Mouse (Mus musculus) embryonic facial prominence, embryonic 11.5 days (tissue): ENCODE data around the gene Csf2ra. TPM values are rescaled to one million over a fixed set of nuclear protein-coding genes. Genes with fewer than 3 reads are reported as not detected.
A peak's percentile ranks its signal among the peaks of the same experiment; 100 is the strongest.
"Not testable (repeated sequence)": the region's sequence is repeated elsewhere in the genome, so short reads cannot be mapped to it uniquely, and the experiment has no call there.

ENCODE experiments used
- ATAC-seq: fragments of 200-750 bp; cut with Nextera tagmentation; replicated peaks from 2 replicates; pipeline ENCODE4 v1.8.0; 2017; ENCODE audit warnings: low read depth; ENCODE audit not compliant: insufficient number of reproducible peaks, low FRiP score, low TSS enrichment
- DNase-seq: peaks from one replicate; pipeline ENCODE4 v3.0.0-alpha.2; 2015; ENCODE audit warnings: low spot score
- H3K27ac ChIP-seq: fragments of 300-500 bp; sonication (generic); replicated peaks from 2 replicates; pipeline ENCODE4 v1.5.1; 2014; ENCODE audit warnings: mild to moderate bottlenecking, low read depth, low read length, control low read depth
- H3K27me3 ChIP-seq: fragments of 300-500 bp; sonication (generic); 2 replicates; pipeline ENCODE4 v1.6.1; 2014; ENCODE audit warnings: mild to moderate bottlenecking, low read length, moderate library complexity, mixed read lengths; ENCODE audit not compliant: control insufficient read depth, insufficient read depth
- H3K36me3 ChIP-seq: fragments of 300-500 bp; sonication (generic); replicated peaks from 2 replicates; pipeline ENCODE4 v1.6.1; 2014; ENCODE audit warnings: low read depth, mild to moderate bottlenecking, low read length, moderate library complexity, mixed read lengths; ENCODE audit not compliant: control insufficient read depth, insufficient read depth
- H3K4me1 ChIP-seq: fragments of 300-500 bp; sonication (generic); 2 replicates; pipeline ENCODE4 v1.6.1; 2014; ENCODE audit warnings: low read length, mixed read lengths; ENCODE audit not compliant: control insufficient read depth, insufficient read depth
- H3K4me2 ChIP-seq: fragments of 300-500 bp; sonication (generic); 2 replicates; pipeline ENCODE4 v1.6.1; 2014; ENCODE audit warnings: low read depth, mild to moderate bottlenecking, control low read depth, low read length, moderate library complexity
- H3K4me3 ChIP-seq: fragments of 300-500 bp; sonication (generic); 2 replicates; pipeline ENCODE4 v1.5.1; 2014; ENCODE audit warnings: low read depth, low read length, control low read depth
- H3K9ac ChIP-seq: fragments of 300-500 bp; sonication (generic); replicated peaks from 2 replicates; pipeline ENCODE4 v1.6.1; 2014; ENCODE audit warnings: mild to moderate bottlenecking, control low read depth, low read length
- H3K9me3 ChIP-seq: fragments of 300-500 bp; sonication (generic); replicated peaks from 2 replicates; pipeline ENCODE4 v1.6.1; 2016; ENCODE audit warnings: mild to moderate bottlenecking, low read length, inconsistent platforms, mixed read lengths; ENCODE audit not compliant: control insufficient read depth
- WGBS: fragments of 180-500 bp; shearing (Covaris S2); extraction: QIAGEN DNeasy Blood & Tissue Kit; methylation state at CpG from one replicate; pipeline ENCODE4 v1.1.7; 2014; 5-methylcytosine and 5-hydroxymethylcytosine counted together
- polyA plus RNA-seq: library from polyadenylated mRNA; unstranded; fragments of >200 nt; fragmentation: Nextera tagmentation; extraction: Ambion mirVana; gene quantifications from 2 replicates; pipeline ENCODE4 v1.2.1, GENCODE M21; 2014

Csf2ra gene
- polyA plus RNA-seq, 1 experiment from 2014 or later = 6.7 TPM

DNA sequence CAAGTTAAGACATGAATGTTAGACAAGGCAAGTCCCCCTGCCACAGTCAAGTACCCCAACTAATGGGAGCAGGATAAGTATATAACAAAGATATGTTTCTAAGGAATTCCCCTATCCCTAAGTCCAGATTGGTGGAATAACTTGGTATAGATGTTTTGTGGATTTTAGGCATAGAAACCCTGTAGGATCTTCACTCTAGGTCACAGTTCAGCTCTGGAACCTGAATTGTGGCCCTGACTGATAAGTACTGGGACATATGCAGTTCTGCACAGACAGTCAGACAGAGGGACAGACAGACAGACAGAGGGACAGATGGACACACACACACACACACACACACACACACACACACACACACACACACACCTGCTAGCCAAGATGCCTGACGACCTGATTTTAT is 36.0 kb upstream of the Csf2ra start:
- ATAC-seq = no peak
- DNase-seq = peak; percentile 40

DNA sequence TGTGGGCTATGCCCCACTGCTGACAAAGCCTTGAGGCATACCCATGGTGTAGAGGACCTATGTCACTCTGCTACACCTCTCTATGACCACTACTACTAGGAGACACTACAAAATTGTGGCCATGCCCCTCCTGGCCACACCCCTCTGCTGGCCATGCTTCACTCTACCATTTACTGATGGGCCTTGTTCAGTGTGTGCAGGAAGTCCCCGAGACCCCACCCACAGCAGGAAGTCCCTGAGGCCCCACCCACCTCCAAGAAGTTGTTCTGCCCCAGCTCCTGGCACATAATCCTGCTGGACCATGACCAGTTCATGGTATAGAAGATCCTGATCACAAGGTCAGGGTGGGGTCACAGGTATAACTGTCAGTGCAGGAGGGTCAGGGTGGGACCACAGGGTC is 33.0 kb upstream of the Csf2ra start:
- 81% methylated on average over 1 of the region's 1 CpGs for WGBS
- no peaks in the 10 kb centered on the region for H3K9me3 ChIP-seq
- ATAC-seq = no peak
- H3K27ac ChIP-seq = no peak overlapping the region
- DNase-seq = no peak
- H3K36me3 ChIP-seq = no peaks in the 10 kb centered on the region
- no peak overlapping the region for H3K9ac ChIP-seq
- H3K4me3 ChIP-seq = no peak overlapping the region
- no peak overlapping the region for H3K4me2 ChIP-seq
- no peaks in the 10 kb centered on the region for H3K4me1 ChIP-seq
- H3K27me3 ChIP-seq = no peaks in the 10 kb centered on the region

More for the DNA sequence above, 36.0 kb upstream of the Csf2ra start:
- no peaks in the 10 kb centered on the region for H3K9me3 ChIP-seq
- H3K4me1 ChIP-seq = no peaks in the 10 kb centered on the region
- no peak overlapping the region for H3K27ac ChIP-seq
- no peak overlapping the region for H3K4me3 ChIP-seq
- no peaks in the 10 kb centered on the region for H3K27me3 ChIP-seq
- H3K4me2 ChIP-seq = no peak overlapping the region
- no peak overlapping the region for H3K9ac ChIP-seq
- no peaks in the 10 kb centered on the region for H3K36me3 ChIP-seq
- WGBS = 85% methylated on average over 1 of the region's 1 CpGs

DNA sequence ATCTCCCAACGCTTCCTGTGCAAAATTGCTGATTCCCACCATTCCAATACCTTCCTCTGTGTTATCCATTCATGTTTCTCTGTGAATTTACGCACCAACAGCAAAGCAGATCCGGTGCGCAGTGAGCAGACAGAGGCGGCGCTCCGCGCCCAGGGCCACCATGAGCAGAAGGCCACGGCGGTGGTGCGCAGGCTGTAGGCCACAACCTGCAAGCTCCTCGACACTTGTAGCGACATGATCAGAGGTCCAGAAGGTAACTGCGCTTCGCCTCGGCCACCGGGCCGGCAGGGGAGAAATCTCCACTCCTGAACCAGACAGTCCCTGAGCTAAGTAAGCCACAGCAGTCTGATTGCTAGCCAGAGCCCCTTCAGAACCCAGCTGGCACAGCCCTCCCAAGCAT is 29.5 kb upstream of the Csf2ra start:
- WGBS = 92% methylated on average over 18 of the region's 18 CpGs
- DNase-seq = no peak

DNA sequence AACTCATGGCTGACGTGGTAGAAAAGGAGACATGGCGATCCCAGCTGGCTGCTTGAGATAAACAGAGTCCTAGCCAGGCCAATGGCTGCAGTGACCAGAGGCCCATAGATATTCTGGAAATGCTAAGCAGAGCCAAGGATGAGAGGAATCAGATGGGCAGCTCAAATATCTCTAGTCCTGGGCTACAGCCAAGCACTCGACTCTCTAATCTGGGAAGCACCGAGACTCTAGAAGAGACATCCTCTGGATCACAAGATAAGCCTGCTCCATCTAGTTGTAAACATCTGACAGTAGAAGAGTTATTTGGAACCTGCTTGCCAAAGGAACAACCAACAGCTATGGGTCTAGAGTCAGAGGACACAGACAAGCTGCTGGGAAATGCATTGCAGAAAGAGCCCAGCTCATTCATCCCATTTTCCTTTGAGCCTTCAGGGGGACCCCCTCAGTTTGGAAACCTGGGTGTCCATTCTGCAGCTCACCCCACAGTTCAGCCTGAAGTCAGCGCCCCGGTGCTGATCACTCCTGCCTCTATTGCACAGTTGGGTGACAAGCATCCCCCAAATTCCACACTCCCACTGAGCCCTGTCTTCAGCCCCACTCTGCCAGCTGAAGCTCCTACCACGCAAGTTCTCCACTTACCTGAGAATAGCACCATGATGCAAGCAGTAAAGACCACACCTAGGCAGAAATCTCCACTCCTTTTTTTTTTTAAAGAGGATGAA is 28.1 kb upstream of the Csf2ra start:
- H3K36me3 ChIP-seq = no peaks in the 10 kb centered on the region
- H3K27ac ChIP-seq = no peak overlapping the region
- no peaks in the 10 kb centered on the region for H3K27me3 ChIP-seq
- no peak overlapping the region for H3K4me3 ChIP-seq
- ATAC-seq = no peak
- no peaks in the 10 kb centered on the region for H3K4me1 ChIP-seq
- no peak overlapping the region for H3K4me2 ChIP-seq
- 84% methylated on average over 7 of the region's 7 CpGs for WGBS
- H3K9ac ChIP-seq = no peak overlapping the region
- H3K9me3 ChIP-seq = no peaks in the 10 kb centered on the region
- no peak for DNase-seq

More for the DNA sequence above, 29.5 kb upstream of the Csf2ra start:
- Histone ChIP-seq H3K9ac (no peak overlapping the region), H3K27ac (no peak overlapping the region), H3K36me3 (no peaks in the 10 kb centered on the region), H3K4me1 (no peaks in the 10 kb centered on the region), H3K4me2 (no peak overlapping the region), H3K27me3 (no peaks in the 10 kb centered on the region), H3K4me3 (no peak overlapping the region), H3K9me3 (no peaks in the 10 kb centered on the region)
- no peak for ATAC-seq

DNA sequence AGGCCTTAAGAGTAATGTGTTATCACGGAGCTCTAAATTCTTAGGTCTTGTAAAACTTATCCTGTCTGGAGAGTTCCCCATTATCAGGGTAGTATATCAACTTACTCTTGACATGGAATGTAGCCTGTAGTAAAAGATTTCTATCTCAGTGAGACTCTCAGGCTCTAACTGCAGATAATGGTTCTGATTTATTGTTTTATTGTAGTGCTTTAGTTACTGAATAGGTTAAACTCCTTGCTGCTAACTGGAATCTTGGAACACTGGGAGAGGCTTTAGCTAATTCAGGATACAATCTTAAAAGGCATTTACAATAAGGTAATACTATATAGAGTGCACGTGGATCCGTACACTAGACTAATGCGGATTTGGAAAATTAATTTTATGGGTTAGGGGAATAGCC is 19.1 kb upstream of the Csf2ra start:
- not testable (repeated sequence) for H3K36me3 ChIP-seq, H3K27me3 ChIP-seq, H3K9ac ChIP-seq, H3K4me1 ChIP-seq, H3K4me3 ChIP-seq, DNase-seq, H3K9me3 ChIP-seq, ATAC-seq, H3K27ac ChIP-seq, H3K4me2 ChIP-seq
- 89% methylated on average over 4 of the region's 4 CpGs for WGBS

DNA sequence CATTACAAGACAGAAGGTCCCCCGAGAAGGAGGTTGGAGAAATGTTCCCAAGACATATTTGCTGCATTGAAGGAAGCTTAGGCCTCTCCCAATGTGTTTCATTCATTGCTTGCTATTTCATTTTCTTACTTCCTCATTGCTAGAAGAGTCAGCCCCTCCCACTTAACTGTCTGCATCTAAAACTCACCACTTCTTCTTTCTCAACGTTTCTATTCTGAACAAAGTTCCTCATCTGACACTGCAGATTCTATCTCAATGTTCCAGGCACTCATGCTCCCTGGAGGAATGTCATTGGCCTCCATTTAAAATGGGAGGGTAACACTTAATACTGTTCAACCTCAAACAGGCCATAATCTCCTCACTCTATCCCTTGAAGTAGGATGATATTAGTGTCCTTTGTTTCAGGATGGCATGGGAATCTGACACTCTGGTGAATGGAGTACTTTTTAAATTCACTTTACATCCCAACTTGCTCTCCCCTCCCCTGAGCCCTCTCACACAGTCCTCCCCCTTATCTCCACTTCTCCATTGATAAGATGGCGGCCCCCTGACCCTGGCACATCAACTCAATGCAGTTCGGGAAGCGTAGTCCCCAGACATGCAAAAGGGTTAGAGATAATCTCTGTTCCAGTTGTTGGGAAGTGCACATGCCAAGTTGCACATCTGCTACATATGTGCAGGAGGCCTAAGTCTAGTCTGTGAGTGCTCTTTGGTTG is 16.6 kb upstream of the Csf2ra start:
- 77% methylated on average over 5 of the region's 5 CpGs for WGBS
- no peak overlapping the region for H3K4me3 ChIP-seq
- H3K4me1 ChIP-seq = no peaks in the 10 kb centered on the region
- H3K9ac ChIP-seq = no peak overlapping the region
- no peaks in the 10 kb centered on the region for H3K9me3 ChIP-seq
- H3K27ac ChIP-seq = no peak overlapping the region
- no peak for DNase-seq
- no peaks in the 10 kb centered on the region for H3K27me3 ChIP-seq
- H3K36me3 ChIP-seq = no peaks in the 10 kb centered on the region
- H3K4me2 ChIP-seq = no peak overlapping the region
- no peak for ATAC-seq

DNA sequence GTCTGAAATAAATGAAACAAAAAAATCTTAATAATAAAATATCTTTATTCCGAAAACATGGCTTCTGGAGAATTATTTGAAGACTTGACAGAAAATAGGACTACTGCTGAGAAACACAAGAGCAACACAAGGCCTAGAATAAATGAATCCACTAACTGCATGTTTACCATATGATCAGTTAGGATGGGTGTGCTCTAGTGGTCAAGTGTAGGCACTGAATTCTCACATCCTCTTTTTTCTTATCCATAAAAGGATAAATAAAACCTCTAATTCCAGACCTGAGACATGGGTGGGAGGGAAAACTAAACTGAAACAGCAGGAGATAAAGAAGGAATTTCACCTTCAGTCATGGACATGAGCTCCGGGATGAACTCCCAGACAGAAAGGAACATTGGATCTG is 9.7 kb upstream of the Csf2ra start:
- no peaks in the 10 kb centered on the region for H3K4me1 ChIP-seq

DNA sequence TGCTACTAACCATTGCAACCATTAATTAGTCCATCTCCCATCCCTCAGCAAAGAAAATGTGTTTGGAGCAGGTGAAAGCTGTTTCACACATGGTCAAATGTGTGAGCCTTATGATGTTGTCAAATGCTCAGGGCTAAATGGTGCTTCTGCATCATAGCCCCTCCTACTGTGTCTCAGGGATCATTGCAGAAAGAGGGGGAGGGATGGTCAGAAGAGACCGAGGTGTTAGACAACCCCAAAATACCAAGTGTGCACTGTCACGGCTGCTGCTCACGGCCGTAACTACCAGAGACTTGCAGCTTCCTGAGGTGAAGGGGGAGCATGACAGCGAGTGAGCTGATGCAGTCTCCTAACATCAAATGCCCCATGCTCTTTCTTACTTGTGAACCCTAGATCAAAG is 6.3 kb upstream of the Csf2ra start:
- 66% methylated on average over 5 of the region's 5 CpGs for WGBS
- ATAC-seq = no peak
- no peak overlapping the region for H3K4me3 ChIP-seq

More for the DNA sequence above, 9.7 kb upstream of the Csf2ra start:
- no peak for ATAC-seq
- no peak overlapping the region for H3K27ac ChIP-seq
- no peak overlapping the region for H3K9ac ChIP-seq
- 79% methylated on average over 2 of the region's 2 CpGs for WGBS
- no peak for DNase-seq
- H3K9me3 ChIP-seq = no peaks in the 10 kb centered on the region
- no peak overlapping the region for H3K4me2 ChIP-seq
- no peak overlapping the region for H3K4me3 ChIP-seq
- H3K36me3 ChIP-seq = no peaks in the 10 kb centered on the region
- H3K27me3 ChIP-seq = no peaks in the 10 kb centered on the region

More for the DNA sequence above, 6.3 kb upstream of the Csf2ra start:
- Histone ChIP-seq H3K9me3 (no peaks in the 10 kb centered on the region), H3K27ac (no peak overlapping the region), H3K9ac (no peak overlapping the region), H3K27me3 (no peaks in the 10 kb centered on the region), H3K4me1 (no peaks in the 10 kb centered on the region), H3K36me3 (no peaks in the 10 kb centered on the region), H3K4me2 (no peak overlapping the region)
- DNase-seq = no peak
